Mouse (Mus musculus): Measurements from ENCODE around the gene Trim63. TPM values are rescaled to one million over a fixed set of nuclear protein-coding genes. Genes with fewer than 3 reads are reported as not detected.

The Trim63 gene
- polyA plus RNA-seq, 1 experiment from 2014 or later = 0.25 TPM

- no peak overlapping the region for H3K27ac ChIP-seq (ENCODE audit: low read length)
- WGBS (ENCODE audit: insufficient replicate concordance) = 74% methylated on average over 4 of the region's 4 CpGs
- H3K36me3 ChIP-seq (ENCODE audit: control insufficient read depth, insufficient read depth) = no peaks in the 10 kb centered on the region
- peaks cover 3% of the 10 kb centered on the region; the same call in 1 of the 2 replicates for H3K9me3 ChIP-seq (replicated peaks; ENCODE audit: control insufficient read depth, low read length)
- no peak overlapping the region for H3K4me2 ChIP-seq (ENCODE audit: low read depth, low read length)
- no peak overlapping the region for H3K9ac ChIP-seq (ENCODE audit: low read depth, low read length)
- H3K27me3 ChIP-seq (ENCODE audit: control insufficient read depth, insufficient read depth, low read depth, low read length) = peaks cover 8% of the 10 kb centered on the region; the same call in 1 of the 2 replicates
- H3K4me1 ChIP-seq (ENCODE audit: control insufficient read depth, low read depth, low read length) = no peaks in the 10 kb centered on the region
- ATAC-seq (ENCODE audit: low read depth) = no peak
- no peak overlapping the region for H3K4me3 ChIP-seq (ENCODE audit: low read depth, low read length)
These were observed 18.4 kb upstream of the Trim63 start for GRCm38 (mm10) chr4:134296523-134296922.

- no peak overlapping the region for H3K4me3 ChIP-seq (ENCODE audit: low read depth, low read length)
- peaks cover 8% of the 10 kb centered on the region; the same call in 1 of the 2 replicates for H3K27me3 ChIP-seq (ENCODE audit: control insufficient read depth, insufficient read depth, low read depth, low read length)
- H3K9ac ChIP-seq (ENCODE audit: low read depth, low read length) = no peak overlapping the region
- no peak for ATAC-seq (ENCODE audit: low read depth)
- no peaks in the 10 kb centered on the region for H3K4me1 ChIP-seq (ENCODE audit: control insufficient read depth, low read depth, low read length)
- H3K27ac ChIP-seq (ENCODE audit: low read length) = no peak overlapping the region
- no peak overlapping the region for H3K4me2 ChIP-seq (ENCODE audit: low read depth, low read length)
- WGBS (ENCODE audit: insufficient replicate concordance) = 83% methylated on average over 8 of the region's 8 CpGs
- H3K36me3 ChIP-seq (ENCODE audit: control insufficient read depth, insufficient read depth) = no peaks in the 10 kb centered on the region
- peaks cover 3% of the 10 kb centered on the region; the same call in 1 of the 2 replicates for H3K9me3 ChIP-seq (replicated peaks; ENCODE audit: control insufficient read depth, low read length)
These were observed 17.6 kb upstream of the Trim63 start for GRCm38 (mm10) chr4:134297369-134297768.

DNA sequence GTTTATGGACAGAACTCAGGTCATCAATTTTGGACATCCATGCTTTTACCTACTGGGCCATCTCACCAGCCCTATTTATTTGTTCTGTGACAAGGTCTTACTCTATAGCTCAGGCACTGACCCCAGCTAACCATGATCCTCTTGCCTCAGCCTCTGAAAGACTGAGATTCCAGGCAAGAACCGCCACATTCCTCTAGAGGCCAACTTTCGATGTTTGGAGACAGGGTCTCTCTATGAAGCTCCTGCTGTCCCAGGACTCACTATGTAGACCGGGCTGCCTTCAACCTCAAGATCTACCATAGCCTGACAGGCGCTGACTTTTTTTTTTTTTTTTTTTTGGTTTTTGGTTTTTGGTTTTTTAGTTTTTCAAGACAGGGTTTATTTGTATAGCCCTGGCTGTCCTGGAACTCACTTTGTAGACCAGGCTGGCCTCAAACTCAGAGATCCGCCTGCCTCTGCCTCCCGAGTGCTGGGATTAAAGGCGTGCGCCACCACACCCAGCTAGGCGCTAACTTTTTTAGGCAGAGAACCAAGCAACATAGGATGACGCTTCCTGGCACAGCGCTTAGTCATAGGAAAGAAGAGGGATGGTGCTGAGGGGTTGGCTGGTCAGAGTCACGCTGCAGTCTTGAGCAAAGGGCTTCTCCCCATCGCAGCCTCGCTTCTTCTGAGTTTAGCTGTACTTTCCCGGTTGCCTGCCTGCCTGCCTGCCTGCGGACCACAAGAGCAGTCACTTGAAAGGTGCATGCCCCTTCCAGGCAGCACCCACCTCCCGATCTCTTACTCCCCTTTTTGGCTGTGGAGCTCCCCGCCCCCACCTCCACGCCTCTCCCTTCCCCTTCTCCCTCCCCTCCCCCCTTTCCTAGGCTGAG lies 16.1 kb upstream of the Trim63 start:
- no peak for ATAC-seq (ENCODE audit: low read depth)
- WGBS (ENCODE audit: insufficient replicate concordance) = 58% methylated on average over 19 of the region's 19 CpGs

DNA sequence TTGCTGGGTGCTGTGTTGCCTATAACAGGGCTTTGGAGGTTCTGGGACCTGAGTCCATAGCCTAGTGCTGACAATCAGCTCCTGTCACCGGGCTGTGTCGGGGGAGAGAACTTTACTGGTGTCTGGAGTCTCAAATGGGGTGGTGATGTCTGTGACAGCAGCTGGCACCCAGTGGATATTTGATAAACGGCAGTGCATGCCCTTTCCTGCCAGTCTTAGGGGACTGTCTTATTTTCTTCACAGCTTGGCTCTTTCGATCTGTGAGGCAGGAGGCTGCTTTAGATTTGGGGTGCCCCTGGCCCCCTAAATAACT lies 15.5 kb upstream of the Trim63 start:
- WGBS (ENCODE audit: insufficient replicate concordance) = 38% methylated on average over 4 of the region's 4 CpGs
- no peak overlapping the region for H3K27ac ChIP-seq (ENCODE audit: low read length)
- no peak for ATAC-seq (ENCODE audit: low read depth)
- H3K9ac ChIP-seq (ENCODE audit: low read depth, low read length) = no peak overlapping the region
- no peaks in the 10 kb centered on the region for H3K36me3 ChIP-seq (ENCODE audit: control insufficient read depth, insufficient read depth)
- H3K9me3 ChIP-seq (replicated peaks; ENCODE audit: control insufficient read depth, low read length) = peaks cover 3% of the 10 kb centered on the region; the same call in 1 of the 2 replicates
- no peak overlapping the region for H3K4me3 ChIP-seq (ENCODE audit: low read depth, low read length)
- H3K27me3 ChIP-seq (ENCODE audit: control insufficient read depth, insufficient read depth, low read depth, low read length) = no peaks in the 10 kb centered on the region
- no peaks in the 10 kb centered on the region for H3K4me1 ChIP-seq (ENCODE audit: control insufficient read depth, low read depth, low read length)
- H3K4me2 ChIP-seq (ENCODE audit: low read depth, low read length) = no peak overlapping the region

More for the DNA sequence above, 16.1 kb upstream of the Trim63 start:
- Histone ChIP-seq H3K27ac (ENCODE audit: low read length) (no peak overlapping the region), H3K9ac (ENCODE audit: low read depth, low read length) (no peak overlapping the region), H3K36me3 (ENCODE audit: control insufficient read depth, insufficient read depth) (no peaks in the 10 kb centered on the region), H3K27me3 (ENCODE audit: control insufficient read depth, insufficient read depth, low read depth, low read length) (peaks cover 4% of the 10 kb centered on the region; the same call in 1 of the 2 replicates), H3K4me3 (ENCODE audit: low read depth, low read length) (no peak overlapping the region), H3K4me2 (ENCODE audit: low read depth, low read length) (no peak overlapping the region), H3K9me3 (replicated peaks; ENCODE audit: control insufficient read depth, low read length) (peaks cover 3% of the 10 kb centered on the region; the same call in 1 of the 2 replicates), H3K4me1 (ENCODE audit: control insufficient read depth, low read depth, low read length) (no peaks in the 10 kb centered on the region)

DNA sequence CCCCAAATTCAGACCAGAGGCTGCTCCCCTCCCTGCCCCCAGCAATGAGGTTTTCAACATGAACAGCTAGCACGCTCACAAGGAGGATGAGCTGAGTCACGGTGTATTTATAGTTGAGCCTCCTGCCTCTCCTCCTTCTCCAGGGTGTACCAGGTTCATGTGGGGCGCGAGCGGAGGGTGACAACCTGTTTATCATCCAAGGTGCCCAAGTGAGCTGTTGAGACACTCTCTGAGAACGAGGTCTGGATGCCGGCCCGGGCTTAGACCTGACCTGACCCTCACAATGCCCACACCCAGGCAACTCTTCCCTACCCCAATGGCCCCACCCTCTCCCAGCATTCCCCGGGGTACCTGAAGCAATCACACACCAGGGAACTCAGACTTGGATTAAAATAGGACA lies 14.6 kb upstream of the Trim63 start:
- ATAC-seq (ENCODE audit: low read depth) = no peak
- no peaks in the 10 kb centered on the region for H3K36me3 ChIP-seq (ENCODE audit: control insufficient read depth, insufficient read depth)

DNA sequence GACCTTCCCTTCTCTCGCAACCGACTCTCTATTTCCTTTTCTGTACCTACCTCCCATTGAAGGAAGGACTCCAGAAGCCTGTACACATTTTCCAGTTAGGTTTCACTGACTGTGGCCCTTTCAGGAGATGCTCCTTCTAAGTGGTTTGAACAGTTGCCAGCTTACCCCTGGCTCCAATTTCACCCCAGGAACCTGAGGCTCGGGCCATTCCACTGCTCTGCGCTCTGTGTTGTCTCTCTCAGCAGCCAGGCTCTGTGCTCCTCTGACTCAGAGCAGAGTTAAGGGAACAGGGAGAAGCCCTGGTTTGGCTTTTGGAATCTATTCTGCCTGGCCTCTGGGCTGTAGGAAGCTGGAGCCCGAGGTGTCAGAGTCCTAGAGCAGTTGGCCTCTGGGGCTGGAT lies 12.8 kb upstream of the Trim63 start:
- Histone ChIP-seq H3K9me3 (replicated peaks; ENCODE audit: control insufficient read depth, low read length) (no peaks in the 10 kb centered on the region), H3K4me3 (ENCODE audit: low read depth, low read length) (no peak overlapping the region), H3K9ac (ENCODE audit: low read depth, low read length) (no peak overlapping the region), H3K27ac (ENCODE audit: low read length) (no peak overlapping the region), H3K36me3 (ENCODE audit: control insufficient read depth, insufficient read depth) (no peaks in the 10 kb centered on the region), H3K4me2 (ENCODE audit: low read depth, low read length) (no peak overlapping the region), H3K4me1 (ENCODE audit: control insufficient read depth, low read depth, low read length) (no peaks in the 10 kb centered on the region), H3K27me3 (ENCODE audit: control insufficient read depth, insufficient read depth, low read depth, low read length) (no peaks in the 10 kb centered on the region)
- WGBS (ENCODE audit: insufficient replicate concordance) = 72% methylated on average over 5 of the region's 5 CpGs
- no peak for ATAC-seq (ENCODE audit: low read depth)

More for the DNA sequence above, 14.6 kb upstream of the Trim63 start:
- 43% methylated on average over 9 of the region's 9 CpGs for WGBS (ENCODE audit: insufficient replicate concordance)
- Histone ChIP-seq H3K27me3 (ENCODE audit: control insufficient read depth, insufficient read depth, low read depth, low read length) (no peaks in the 10 kb centered on the region), H3K27ac (ENCODE audit: low read length) (no peak overlapping the region), H3K4me3 (ENCODE audit: low read depth, low read length) (no peak overlapping the region), H3K9me3 (replicated peaks; ENCODE audit: control insufficient read depth, low read length) (peaks cover 3% of the 10 kb centered on the region; the same call in 1 of the 2 replicates), H3K4me2 (ENCODE audit: low read depth, low read length) (no peak overlapping the region), H3K9ac (ENCODE audit: low read depth, low read length) (no peak overlapping the region), H3K4me1 (ENCODE audit: control insufficient read depth, low read depth, low read length) (no peaks in the 10 kb centered on the region)

- H3K27ac ChIP-seq (ENCODE audit: low read length) = no peak overlapping the region
- H3K4me1 ChIP-seq (ENCODE audit: control insufficient read depth, low read depth, low read length) = peaks cover 4% of the 10 kb centered on the region; the same call in 1 of the 2 replicates
- H3K9me3 ChIP-seq (replicated peaks; ENCODE audit: control insufficient read depth, low read length) = no peaks in the 10 kb centered on the region
- no peak for ATAC-seq (ENCODE audit: low read depth)
- no peak overlapping the region for H3K4me3 ChIP-seq (ENCODE audit: low read depth, low read length)
- no peaks in the 10 kb centered on the region for H3K36me3 ChIP-seq (ENCODE audit: control insufficient read depth, insufficient read depth)
- no peaks in the 10 kb centered on the region for H3K27me3 ChIP-seq (ENCODE audit: control insufficient read depth, insufficient read depth, low read depth, low read length)
- 51% methylated on average over 2 of the region's 2 CpGs for WGBS (ENCODE audit: insufficient replicate concordance)
- H3K4me2 ChIP-seq (ENCODE audit: low read depth, low read length) = 0 out of 2 replicates have a peak overlapping the region, but pooled peaks have one; percentile 32
- H3K9ac ChIP-seq (ENCODE audit: low read depth, low read length) = no peak overlapping the region
These were observed 8.0 kb upstream of the Trim63 start for GRCm38 (mm10) chr4:134306963-134307362.

GRCm38 (mm10) chr4:134307367-134308072 lies 7.4 kb upstream of the Trim63 start:
- no peak overlapping the region for H3K9ac ChIP-seq (ENCODE audit: low read depth, low read length)
- H3K9me3 ChIP-seq (replicated peaks; ENCODE audit: control insufficient read depth, low read length) = no peaks in the 10 kb centered on the region
- no peaks in the 10 kb centered on the region for H3K27me3 ChIP-seq (ENCODE audit: control insufficient read depth, insufficient read depth, low read depth, low read length)
- ATAC-seq (ENCODE audit: low read depth) = peak; percentile 63
- no peak overlapping the region for H3K27ac ChIP-seq (ENCODE audit: low read length)
- no peak overlapping the region for H3K4me3 ChIP-seq (ENCODE audit: low read depth, low read length)
- peaks cover 4% of the 10 kb centered on the region; the same call in 1 of the 2 replicates for H3K4me1 ChIP-seq (ENCODE audit: control insufficient read depth, low read depth, low read length)
- WGBS (ENCODE audit: insufficient replicate concordance) = 11% methylated on average over 12 of the region's 12 CpGs
- H3K4me2 ChIP-seq (ENCODE audit: low read depth, low read length) = peak overlapping the region; percentile 32; the same call in 1 of the 2 replicates
- H3K36me3 ChIP-seq (ENCODE audit: control insufficient read depth, insufficient read depth) = no peaks in the 10 kb centered on the region

DNA sequence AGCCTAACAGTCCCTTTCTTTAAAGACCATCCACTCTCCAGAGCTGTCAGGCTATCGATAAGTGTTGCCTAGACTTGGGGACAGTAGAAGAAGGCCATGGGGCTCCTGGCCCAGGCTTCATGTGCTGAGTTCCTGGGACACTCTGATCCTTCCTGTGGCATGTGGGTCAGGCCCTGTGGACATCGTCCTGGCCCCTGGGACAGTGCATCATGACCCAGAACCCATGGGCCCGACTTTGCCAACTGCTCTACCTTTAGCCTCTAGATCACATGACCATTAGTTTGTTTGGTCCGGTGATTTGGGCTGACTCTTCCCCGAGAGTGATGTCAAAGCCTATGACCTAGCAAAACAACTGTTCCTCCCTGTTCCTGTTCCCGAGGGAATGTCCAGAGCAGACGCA lies 4.8 kb upstream of the Trim63 start:
- Histone ChIP-seq H3K9me3 (replicated peaks; ENCODE audit: control insufficient read depth, low read length) (no peaks in the 10 kb centered on the region; the same call in 1 of the 2 replicates), H3K4me3 (ENCODE audit: low read depth, low read length) (no peak overlapping the region), H3K4me2 (ENCODE audit: low read depth, low read length) (no peak overlapping the region), H3K4me1 (ENCODE audit: control insufficient read depth, low read depth, low read length) (peaks cover 4% of the 10 kb centered on the region; the same call in 1 of the 2 replicates), H3K27me3 (ENCODE audit: control insufficient read depth, insufficient read depth, low read depth, low read length) (no peaks in the 10 kb centered on the region), H3K9ac (ENCODE audit: low read depth, low read length) (no peak overlapping the region), H3K27ac (ENCODE audit: low read length) (no peak overlapping the region), H3K36me3 (ENCODE audit: control insufficient read depth, insufficient read depth) (no peaks in the 10 kb centered on the region)
- ATAC-seq (ENCODE audit: low read depth) = no peak
- 68% methylated on average over 7 of the region's 7 CpGs for WGBS (ENCODE audit: insufficient replicate concordance)

All from liver, embryonic 16.5 days (tissue).